Mouse (Mus musculus): Measurements from ENCODE around the gene Trpm1. TPM values are rescaled to one million over a fixed set of nuclear protein-coding genes. Genes with fewer than 3 reads are reported as not detected.
"Not testable (repeated sequence)": the region's sequence is repeated elsewhere in the genome, so short reads cannot be mapped to it uniquely, and the experiment has no call there.

The Trpm1 gene
- total RNA-seq (2015; ENCODE audit: low replicate concordance) (not detected in 2 replicates), total RNA-seq (2017; ENCODE audit: low replicate concordance) (not detected in 2 replicates)

- ATAC-seq (replicated peaks; ENCODE audit: low FRiP score, poor library complexity, severe bottlenecking) = no peak
These were observed at the start of gene Trpm1 for GRCm38 (mm10) chr7:64153535-64153934. Gene Trpm1 (plus strand): TSS chr7:64153835.

- ATAC-seq (replicated peaks; ENCODE audit: low FRiP score, poor library complexity, severe bottlenecking) = no peak
These were observed 31.4 kb upstream of the Trpm1 start for GRCm38 (mm10) chr7:64122131-64122715.

GRCm38 (mm10) chr7:64123721-64124120 is 29.9 kb upstream of the Trpm1 start:
- no peak for ATAC-seq (replicated peaks; ENCODE audit: low FRiP score, poor library complexity, severe bottlenecking)

- not testable (repeated sequence) for ATAC-seq (replicated peaks; ENCODE audit: low FRiP score, poor library complexity, severe bottlenecking)
These were observed 27.6 kb upstream of the Trpm1 start for GRCm38 (mm10) chr7:64125994-64126393.

- ATAC-seq (replicated peaks; ENCODE audit: low FRiP score, poor library complexity, severe bottlenecking) = no peak
These were observed 13.8 kb upstream of the Trpm1 start for GRCm38 (mm10) chr7:64139866-64140265.

- ATAC-seq (replicated peaks; ENCODE audit: low FRiP score, poor library complexity, severe bottlenecking) = no peak
These were observed 12.2 kb upstream of the Trpm1 start for GRCm38 (mm10) chr7:64141301-64142032.

- ATAC-seq (replicated peaks; ENCODE audit: low FRiP score, poor library complexity, severe bottlenecking) = no peak
These were observed 4.3 kb upstream of the Trpm1 start for GRCm38 (mm10) chr7:64149337-64149736.

- no peak for ATAC-seq (replicated peaks; ENCODE audit: low FRiP score, poor library complexity, severe bottlenecking)
These were observed 3.9 kb upstream of the Trpm1 start for GRCm38 (mm10) chr7:64149747-64150146.

- no peak for ATAC-seq (replicated peaks; ENCODE audit: low FRiP score, poor library complexity, severe bottlenecking)
These were observed 3.1 kb upstream of the Trpm1 start for GRCm38 (mm10) chr7:64150436-64151080.

- no peak for ATAC-seq (replicated peaks; ENCODE audit: low FRiP score, poor library complexity, severe bottlenecking)
These were observed 1.6 kb downstream of the Trpm1 start for GRCm38 (mm10) chr7:64155226-64155625.

GRCm38 (mm10) chr7:64155687-64156086 is 2.1 kb downstream of the Trpm1 start:
- no peak for ATAC-seq (replicated peaks; ENCODE audit: low FRiP score, poor library complexity, severe bottlenecking)

- no peak for ATAC-seq (replicated peaks; ENCODE audit: low FRiP score, poor library complexity, severe bottlenecking)
These were observed 2.8 kb downstream of the Trpm1 start for GRCm38 (mm10) chr7:64156271-64156911.

GRCm38 (mm10) chr7:64156918-64157690 is 3.5 kb downstream of the Trpm1 start:
- no peak for ATAC-seq (replicated peaks; ENCODE audit: low FRiP score, poor library complexity, severe bottlenecking)

- 0 out of 2 replicates have a peak, but pooled peaks have one; percentile 21 for ATAC-seq (replicated peaks; ENCODE audit: low FRiP score, poor library complexity, severe bottlenecking)
These were observed 4.8 kb downstream of the Trpm1 start for GRCm38 (mm10) chr7:64158281-64159055.

- no peak for ATAC-seq (replicated peaks; ENCODE audit: low FRiP score, poor library complexity, severe bottlenecking)
These were observed 5.5 kb downstream of the Trpm1 start for GRCm38 (mm10) chr7:64159056-64159542.

- no peak for ATAC-seq (replicated peaks; ENCODE audit: low FRiP score, poor library complexity, severe bottlenecking)
These were observed 6.3 kb downstream of the Trpm1 start for GRCm38 (mm10) chr7:64159612-64160591.

GRCm38 (mm10) chr7:64160737-64161470 is 7.3 kb downstream of the Trpm1 start:
- ATAC-seq (replicated peaks; ENCODE audit: low FRiP score, poor library complexity, severe bottlenecking) = no peak

Measured in erythroid progenitor cell, adult 5-6 weeks (primary cell).